Mouse (Mus musculus) WW6 (cell line): ENCODE data around the gene Cpm.

Experiments used
- DNase-seq: peaks from one replicate; pipeline ENCODE4 v3.0.0-alpha.2; 2013; ENCODE audit warnings: low read depth, low spot score

The Cpm gene

GRCm38 (mm10) chr10:117736573-117736972, 107.3 kb downstream of the Cpm start:
- DNase-seq = no peak
